Mouse (Mus musculus) ES-E14 (cell line): ENCODE data around the gene Erg.

ENCODE experiments used
- CHD2 ChIP-seq: IDR thresholded peaks from 2 replicates; pipeline ENCODE4 v1.6.1; 2014; ENCODE audit warnings: mild to moderate bottlenecking, low read depth, low read length, inconsistent platforms
- HCFC1 ChIP-seq: IDR thresholded peaks from 2 replicates; pipeline ENCODE4 v1.6.1; 2012; ENCODE audit warnings: low read length, inconsistent platforms, borderline replicate concordance; ENCODE audit not compliant: insufficient read depth
- MAFK ChIP-seq: IDR thresholded peaks from 2 replicates; pipeline ENCODE4 v1.6.1; 2014; ENCODE audit warnings: mild to moderate bottlenecking, low read depth, low read length, inconsistent platforms; ENCODE audit not compliant: insufficient read depth
- ZC3H11A ChIP-seq: IDR thresholded peaks from 2 replicates; pipeline ENCODE4 v1.6.1; 2012; ENCODE audit warnings: low read depth, mild to moderate bottlenecking, inconsistent platforms, low read length, borderline replicate concordance
- ZNF384 ChIP-seq: IDR thresholded peaks from 2 replicates; pipeline ENCODE4 v1.6.1; 2012; ENCODE audit warnings: low read depth, low read length, inconsistent platforms

GRCm38 (mm10) chr16:95585541-95586310 is 667 bp downstream of the Erg start:
- TF ChIP-seq MAFK: no peak
- no peak for TF ChIP-seq CHD2
- no peak for TF ChIP-seq ZC3H11A
- TF ChIP-seq ZNF384: no peak
- no peak for TF ChIP-seq HCFC1
